Mouse (Mus musculus) embryonic stem cell, embryonic (primary cell): ENCODE measurements around the gene Clptm1.

Experiments
- CTCF ChIA-PET, 4 experiments: fragments of 300-600 bp in 2 of 4; fragments of 350-600 bp in 2 of 4; sonication (Branson Sonifier 250); formaldehyde crosslinking; loops; one replicate each; lab custom pipeline; 2022; ENCODE audit warnings: inconsistent platforms in 2 of 4; lab: Charles Lee
- POLR2A ChIA-PET, 4 experiments: fragments of 300-600 bp in 2 of 4; fragments of 350-600 bp in 2 of 4; sonication (Branson Sonifier 250); formaldehyde crosslinking; loops; one replicate each; lab custom pipeline; 2022; ENCODE audit warnings: antibody characterized with exemption in 4 of 4, inconsistent platforms in 1 of 4; lab: Charles Lee

Clptm1 gene

DNA sequence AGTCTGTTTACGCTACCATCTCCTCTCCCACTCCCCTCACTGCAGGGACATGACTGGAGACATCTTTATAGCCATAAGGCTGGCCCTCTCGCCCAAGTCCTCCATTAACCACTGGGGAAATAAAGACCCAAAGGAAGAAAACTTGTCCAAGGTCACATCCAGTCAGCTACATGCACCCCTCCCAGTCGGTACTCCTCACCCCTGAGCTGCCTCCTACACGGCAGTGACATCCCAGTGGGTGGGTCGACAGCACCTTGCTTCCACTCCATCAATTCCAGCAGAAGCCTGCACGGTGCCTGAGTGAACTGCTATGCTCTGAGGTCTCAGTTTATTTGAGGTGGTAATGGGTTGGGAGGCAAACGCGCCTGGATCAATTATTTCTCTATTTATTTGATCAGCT, 893 bp downstream of the Clptm1 start:
- ChIA-PET POLR2A (interaction anchor here in 3 of 4 experiments (0.7 to 10.9 kb wide), 32 partner anchors 9 to 259 kb away, joined by 3 to 314 read pairs (median 4); partner anchors contain the start of genes Apoe (in 3 of the 3), Tomm40 (in 3 of the 3), Apoc1 (in 2 of the 3) and Relb (in 2 of the 3)), CTCF (interaction anchor here in 2 of 4 experiments (0.9 to 2.9 kb wide), 7 partner anchors 36 to 184 kb away, joined by 3 to 13 read pairs (median 8); partner anchors contain the start of genes Apoe (in 1 of the 2), Nectin2 (in 1 of the 2) and Tomm40 (in 1 of the 2))

DNA sequence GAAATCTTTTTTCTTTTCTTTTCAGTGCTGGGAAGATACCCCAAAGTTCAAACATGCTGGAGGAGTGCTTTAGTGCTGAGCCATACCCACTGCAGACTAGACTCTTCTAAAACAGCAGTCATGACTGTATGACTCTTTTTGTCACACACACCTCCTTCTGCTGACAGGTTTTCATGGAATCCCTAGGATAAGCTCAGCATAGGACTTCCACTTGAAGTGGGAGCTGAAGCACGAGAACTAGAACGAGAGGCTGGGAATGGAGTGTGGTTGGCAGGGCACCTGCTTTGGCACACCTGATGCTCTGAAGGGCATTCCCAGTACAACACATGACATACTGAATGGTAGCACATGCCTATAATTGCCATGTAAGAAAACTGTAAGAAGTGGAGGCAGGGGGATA, 12.2 kb downstream of the Clptm1 start:
- ChIA-PET POLR2A (interaction anchor here in 2 of 4 experiments (1.6 to 3.3 kb wide), 2 partner anchors 10 to 13 kb away, joined by 3 to 8 read pairs; no protein-coding TSS in a partner anchor), CTCF (interaction anchor here in 2 of 4 experiments (0.6 kb wide), 2 partner anchors 48 to 132 kb away, joined by 3 to 4 read pairs; no protein-coding TSS in a partner anchor)

DNA sequence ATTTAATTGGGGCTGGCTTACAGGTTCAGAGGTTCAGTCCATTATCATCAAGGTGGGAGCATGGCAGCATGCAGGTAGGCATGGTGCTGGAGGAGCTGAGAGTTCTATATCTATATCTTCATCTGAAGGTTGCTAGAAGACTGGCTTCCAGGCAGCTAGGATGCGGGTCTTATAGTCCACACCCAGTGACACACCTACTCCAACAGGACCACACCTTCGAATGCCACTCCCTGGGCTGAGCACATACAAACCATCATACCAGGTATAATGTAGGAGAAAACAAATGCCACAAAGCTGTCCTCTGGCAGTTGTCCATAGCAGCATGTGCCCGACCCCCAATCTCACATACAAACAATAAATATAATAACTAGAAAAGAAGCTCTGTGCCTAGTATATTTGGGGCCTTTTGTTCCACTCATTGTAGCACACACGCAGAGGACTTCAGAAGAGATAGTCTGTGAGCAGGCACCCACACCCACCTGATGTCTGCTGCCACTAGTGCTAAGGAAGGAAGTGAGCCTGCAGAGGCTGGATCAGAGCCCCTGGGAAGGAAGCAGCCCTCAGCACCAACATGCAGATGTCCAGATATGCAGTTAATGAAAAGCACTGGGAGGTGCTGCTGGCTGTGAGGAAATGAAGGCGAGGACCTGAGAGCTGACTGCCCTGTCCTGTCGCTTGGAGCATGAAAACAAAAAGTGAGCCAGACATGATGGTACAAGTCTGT, 13.6 kb downstream of the Clptm1 start:
- POLR2A ChIA-PET = interaction anchor here in 2 of 4 experiments (1.2 to 3.3 kb wide), 5 partner anchors 8 to 23 kb away, joined by 3 to 8 read pairs (median 6); no protein-coding TSS in a partner anchor
- CTCF ChIA-PET = interaction anchor here in 3 of 4 experiments (0.5 to 2.0 kb wide), 4 partner anchors 17 to 252 kb away, joined by 3 to 7 read pairs (median 4); no protein-coding TSS in a partner anchor

DNA sequence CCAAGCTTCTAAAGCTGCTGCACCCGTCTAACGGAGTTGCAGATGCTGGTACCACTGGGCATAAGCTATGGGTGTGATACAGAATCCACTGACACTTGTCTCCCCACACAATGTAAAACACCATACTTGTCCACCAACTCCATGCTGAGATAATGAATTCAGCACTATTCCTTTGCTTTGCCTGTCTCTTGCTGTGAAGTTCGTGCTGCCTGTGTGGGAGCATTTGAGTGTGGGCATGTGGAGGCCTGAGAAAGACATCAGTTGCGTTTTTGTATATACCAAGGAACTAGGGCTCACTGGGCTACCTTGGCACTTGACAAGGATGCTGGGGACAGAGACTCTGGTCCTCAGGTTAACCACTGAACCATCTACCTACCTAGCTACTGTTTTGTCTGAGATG, 23.6 kb downstream of the Clptm1 start:
- ChIA-PET CTCF (interaction anchor here in 3 of 4 experiments (1.0 to 1.5 kb wide), 3 partner anchors 16 to 52 kb away, joined by 3 to 4 read pairs (median 3); no protein-coding TSS in a partner anchor), POLR2A (interaction anchor here in 3 of 4 experiments (0.6 to 5.1 kb wide), 13 partner anchors 10 to 110 kb away, joined by 3 to 29 read pairs (median 5); partner anchors contain the start of genes Clptm1 (in 2 of the 3), Apoe (in 1 of the 3) and Relb (in 1 of the 3))

DNA sequence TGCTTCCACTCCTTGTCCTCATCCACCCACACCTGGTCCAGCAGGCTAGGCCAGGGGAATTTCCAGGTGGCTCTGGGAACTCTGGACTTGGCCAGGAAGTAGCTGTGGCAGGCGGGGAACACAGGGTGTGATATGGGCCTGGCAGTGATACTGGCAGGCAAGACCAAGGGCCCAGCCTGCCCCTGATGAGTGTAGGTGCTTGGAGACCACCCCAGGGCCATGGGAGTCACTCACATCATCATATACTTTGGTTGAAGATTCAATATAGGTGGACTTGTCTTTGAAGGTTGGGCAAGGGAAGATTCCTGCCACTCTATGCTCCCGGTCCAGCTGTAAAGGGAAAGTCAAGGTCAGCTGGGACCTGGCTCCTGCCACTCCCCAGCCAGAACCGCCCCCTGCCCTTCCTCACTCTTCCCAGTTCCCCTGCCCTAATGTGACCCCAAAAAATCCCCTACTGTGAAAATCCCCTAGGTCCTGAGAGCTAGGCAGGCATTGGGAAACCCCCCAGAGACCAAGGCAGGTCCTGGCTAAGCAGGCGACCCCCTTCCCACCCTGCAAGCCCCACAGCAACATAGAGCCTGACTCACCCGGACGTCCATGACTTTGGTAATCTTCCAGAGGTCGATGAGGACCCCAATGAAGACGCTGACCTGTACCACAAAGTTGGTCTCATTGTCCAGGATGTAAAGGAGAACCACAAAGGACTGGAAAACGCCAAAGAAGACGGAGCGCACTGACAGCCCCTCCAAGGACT, 29.6 kb downstream of the Clptm1 start:
- CTCF ChIA-PET = interaction anchor here in 1 of 4 experiments (0.9 kb wide), 1 partner anchor 45 kb away, joined by 3 read pairs; no protein-coding TSS in a partner anchor
- POLR2A ChIA-PET = interaction anchor here in 3 of 4 experiments (1.1 to 1.9 kb wide), 8 partner anchors 10 to 30 kb away, joined by 3 to 6 read pairs (median 4); partner anchors contain the start of gene Clptm1 (in 1 of the 3)

DNA sequence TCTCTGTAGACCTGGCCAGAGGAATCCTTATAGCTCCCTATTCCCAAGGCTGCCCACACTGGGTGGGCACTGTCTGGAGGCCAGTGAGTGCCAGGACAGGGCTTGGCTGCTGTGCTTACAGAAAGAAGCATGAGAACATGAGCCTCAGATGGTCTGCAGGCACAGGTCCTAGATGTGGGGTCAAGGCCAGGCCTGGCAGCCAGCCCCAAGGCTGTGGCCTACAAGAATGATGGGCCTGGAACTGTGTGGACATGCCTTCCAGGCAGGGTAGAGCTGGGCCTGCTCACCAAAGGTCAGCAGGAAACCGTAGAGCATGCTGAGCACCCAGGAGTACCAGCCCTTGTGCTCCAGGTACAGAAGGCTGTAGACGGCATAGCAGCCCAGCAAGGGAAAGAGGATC, 30.2 kb downstream of the Clptm1 start:
- CTCF ChIA-PET = no interaction called here

DNA sequence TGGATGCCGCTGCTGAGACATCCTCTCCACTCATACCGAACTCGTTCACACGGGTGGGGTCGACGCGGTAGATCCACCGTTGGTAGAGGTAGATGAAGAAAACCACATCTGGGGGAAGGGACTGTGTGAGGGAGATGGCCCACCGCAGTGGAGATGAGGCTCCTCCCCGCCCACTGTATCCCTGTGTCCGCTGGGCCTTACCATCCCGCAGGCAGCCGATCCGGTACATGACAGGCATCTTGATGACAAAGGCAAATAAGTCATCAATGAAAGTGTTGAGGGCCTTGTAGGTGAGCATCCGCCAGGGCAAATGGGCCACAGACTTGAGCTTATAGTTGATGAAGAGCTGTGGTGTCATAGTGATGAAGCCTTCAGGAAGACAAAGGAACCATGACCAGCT, 31.0 kb downstream of the Clptm1 start:
- ChIA-PET CTCF (interaction anchor here in 1 of 4 experiments (0.9 kb wide), 1 partner anchor 35 kb away, joined by 3 read pairs; no protein-coding TSS in a partner anchor), POLR2A (interaction anchor here in 2 of 4 experiments (0.5 to 1.9 kb wide), 7 partner anchors 9 to 45 kb away, joined by 3 to 6 read pairs (median 4); no protein-coding TSS in a partner anchor)

More for the DNA sequence above, 30.2 kb downstream of the Clptm1 start:
- POLR2A ChIA-PET = interaction anchor here in 2 of 4 experiments (0.6 to 1.9 kb wide), 9 partner anchors 8 to 45 kb away, joined by 3 to 6 read pairs (median 4); partner anchors contain the start of gene Clptm1 (in 1 of the 2)

DNA sequence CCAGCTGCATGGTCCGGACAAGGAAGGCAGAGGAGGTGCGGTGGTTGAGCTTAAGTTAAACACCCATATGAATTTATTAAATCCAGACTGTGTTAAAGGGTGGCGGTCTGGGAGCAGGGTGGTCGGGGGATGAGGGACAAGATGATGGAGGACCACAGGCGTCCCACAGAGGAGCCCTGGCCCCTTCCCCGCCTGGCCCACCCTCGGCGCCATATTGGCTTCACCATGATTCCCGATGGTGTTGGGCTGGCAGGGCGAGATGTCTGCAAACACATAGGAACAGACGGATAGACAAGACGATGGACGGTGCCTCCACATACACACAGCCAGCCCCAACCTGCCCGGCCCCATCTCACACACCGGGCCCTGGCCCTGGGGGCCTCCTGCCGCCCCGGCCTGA, 31.6 kb downstream of the Clptm1 start:
- CTCF ChIA-PET = interaction anchor here in 1 of 4 experiments (0.7 kb wide), 1 partner anchor 36 kb away, joined by 3 read pairs; no protein-coding TSS in a partner anchor
- POLR2A ChIA-PET = interaction anchor here in 2 of 4 experiments (0.6 to 1.9 kb wide), 3 partner anchors 9 to 164 kb away, joined by 3 to 5 read pairs (median 3); no protein-coding TSS in a partner anchor

DNA sequence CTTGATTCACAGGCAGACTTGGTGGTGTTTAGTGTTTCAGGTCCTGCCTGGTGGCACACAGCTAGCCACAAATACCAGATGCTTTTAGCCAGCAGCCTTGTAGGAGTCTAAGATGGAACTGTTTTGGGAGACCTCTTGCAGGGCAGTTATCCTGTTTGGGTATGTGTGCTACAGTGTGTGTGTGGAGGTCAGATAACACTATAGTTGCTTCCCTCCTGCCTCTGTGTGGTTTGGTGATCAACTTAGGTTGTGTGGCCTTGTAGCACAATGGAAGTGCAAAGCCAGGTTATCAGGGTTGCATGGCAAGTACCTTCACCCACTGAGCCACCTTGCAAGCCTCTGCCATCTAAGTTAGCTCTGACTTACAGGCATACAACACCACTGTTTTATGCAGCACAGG, 32.1 kb downstream of the Clptm1 start:
- POLR2A ChIA-PET = interaction anchor here in 1 of 4 experiments (0.6 kb wide), 2 partner anchors 16 to 164 kb away, joined by 3 read pairs; no protein-coding TSS in a partner anchor

DNA sequence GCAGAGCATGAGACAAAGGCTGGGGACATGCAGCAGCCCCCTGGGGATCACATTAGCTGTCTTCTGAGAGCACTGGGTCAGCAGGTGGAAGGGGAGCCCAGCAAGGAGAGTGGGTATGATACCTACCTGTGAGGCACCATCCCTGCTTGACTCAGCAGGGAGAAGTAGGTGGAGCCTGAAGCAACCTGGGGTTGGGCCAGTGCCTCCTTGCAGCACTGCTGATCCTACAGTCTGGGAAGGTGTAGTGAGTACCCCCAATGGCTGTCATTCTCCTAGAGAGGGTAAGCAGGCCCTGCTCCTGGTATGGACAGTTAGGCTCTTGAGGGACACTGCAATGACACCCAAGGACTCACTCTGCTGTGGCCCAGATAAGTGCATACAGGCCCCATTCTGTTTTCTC, 32.6 kb downstream of the Clptm1 start:
- CTCF ChIA-PET = no interaction called here
- POLR2A ChIA-PET = interaction anchor here in 2 of 4 experiments (0.6 to 1.3 kb wide), 3 partner anchors 9 to 31 kb away, joined by 3 to 5 read pairs (median 3); no protein-coding TSS in a partner anchor

More for the DNA sequence above, 32.1 kb downstream of the Clptm1 start:
- CTCF ChIA-PET = interaction anchor here in 1 of 4 experiments (0.7 kb wide), 1 partner anchor 36 kb away, joined by 3 read pairs; no protein-coding TSS in a partner anchor

DNA sequence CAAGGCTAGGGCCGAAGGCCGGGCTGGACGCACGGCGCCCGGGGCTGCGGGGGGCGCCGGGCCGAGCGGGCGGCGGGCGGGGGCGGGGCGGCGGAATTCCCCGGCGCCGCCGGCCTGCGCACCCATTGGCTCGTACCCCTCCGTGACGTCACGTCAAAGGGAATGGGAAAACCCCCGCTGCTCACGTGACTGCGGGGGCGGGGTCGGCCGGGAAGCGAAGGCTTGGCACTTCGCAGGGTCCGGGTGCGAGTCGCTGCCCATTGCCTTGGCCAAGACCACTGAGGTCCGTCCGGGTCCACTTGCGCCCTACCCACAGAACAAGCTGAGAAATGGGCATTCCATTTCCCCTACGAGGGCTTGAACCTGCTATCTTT, 35.5 kb downstream of the Clptm1 start, which contains the start of gene Relb:
Relb (minus strand) TSS at position 78 of the 374 bp plus-strand sequence.
- POLR2A ChIA-PET = interaction anchor here in 3 of 4 experiments (0.6 to 6.3 kb wide), 47 partner anchors 8 to 706 kb away, joined by 3 to 42 read pairs (median 4); partner anchors contain the start of genes Apoe (in 2 of the 3), Clptm1 (in 2 of the 3), Tomm40 (in 2 of the 3) and Clasrp (in 1 of the 3)

DNA sequence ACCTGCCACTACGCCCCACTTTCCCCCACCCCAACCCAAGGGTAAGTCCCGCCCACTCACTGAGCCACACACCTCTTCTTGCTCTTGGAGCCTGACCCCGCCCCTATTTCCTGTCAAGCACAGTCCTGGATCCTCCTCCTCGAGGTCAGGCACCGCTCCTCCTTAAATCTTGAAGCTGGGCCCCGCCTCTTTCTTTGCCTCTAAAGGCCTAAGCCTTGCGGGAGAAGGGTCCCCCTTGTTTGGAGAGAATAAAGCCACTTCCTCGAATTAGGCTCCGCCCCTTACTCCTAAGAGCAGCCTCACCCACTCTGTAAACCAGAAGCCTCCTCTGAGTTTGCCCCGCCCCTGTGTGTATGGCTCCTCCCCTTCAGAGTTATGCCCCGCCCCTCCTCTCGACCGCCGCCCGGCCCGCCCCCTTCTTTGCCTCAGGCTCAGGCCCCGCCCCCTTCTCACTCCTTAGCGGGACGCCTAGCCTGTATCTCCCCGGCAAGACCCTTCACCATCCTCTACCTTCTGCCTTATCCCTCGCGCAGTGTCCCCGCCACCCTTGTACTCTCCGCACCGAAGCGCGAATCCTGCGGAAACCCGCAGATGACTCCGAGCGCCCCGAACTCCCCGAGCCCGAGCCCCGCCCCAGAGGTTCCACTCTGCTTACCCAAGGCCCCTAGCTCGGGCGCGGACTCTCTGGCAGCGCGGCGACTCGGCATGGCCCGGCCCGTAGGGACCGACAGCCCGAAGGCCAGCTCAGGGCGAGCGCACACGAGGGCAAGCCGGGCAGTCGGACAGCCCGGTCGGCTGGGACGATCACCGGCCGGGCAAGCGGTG, 36.1 kb downstream of the Clptm1 start:
- CTCF ChIA-PET = interaction anchor here in 3 of 4 experiments (0.5 to 2.2 kb wide), 27 partner anchors 8 to 606 kb away, joined by 3 to 19 read pairs (median 3); partner anchors contain the start of genes Cblc (in 1 of the 3) and Clptm1 (in 1 of the 3)
- POLR2A ChIA-PET = interaction anchor here in 3 of 4 experiments (0.5 to 6.3 kb wide), 88 partner anchors 9 to 705 kb away, joined by 3 to 42 read pairs (median 4); partner anchors contain the start of genes Apoe (in 2 of the 3), Clptm1 (in 2 of the 3), Tomm40 (in 2 of the 3) and Apoc1 (in 1 of the 3)

More for the DNA sequence above, 35.5 kb downstream of the Clptm1 start, which contains the start of gene Relb:
- CTCF ChIA-PET = interaction anchor here in 3 of 4 experiments (0.9 to 2.2 kb wide), 9 partner anchors 10 to 72 kb away, joined by 3 to 19 read pairs (median 3); no protein-coding TSS in a partner anchor

DNA sequence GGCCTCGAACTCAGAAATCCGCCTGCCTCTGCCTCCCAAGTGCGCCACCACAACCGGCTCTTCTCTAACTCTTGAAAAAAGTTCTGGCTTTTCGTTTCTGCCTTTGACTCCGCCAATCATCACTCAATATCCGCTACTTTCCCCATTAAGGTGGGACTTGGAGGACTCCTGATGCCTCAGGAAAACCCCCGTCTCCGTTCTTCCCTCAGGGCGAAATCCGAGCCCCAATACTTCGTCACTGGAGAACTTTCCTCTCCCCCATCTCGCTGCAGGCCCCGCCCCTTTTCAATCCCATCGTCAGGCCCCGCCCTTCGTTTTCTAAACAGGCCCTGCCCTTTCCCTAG, 36.7 kb downstream of the Clptm1 start:
- CTCF ChIA-PET = interaction anchor here in 3 of 4 experiments (0.6 to 2.2 kb wide), 17 partner anchors 9 to 605 kb away, joined by 3 to 19 read pairs (median 4); partner anchors contain the start of gene Cblc (in 1 of the 3)
- POLR2A ChIA-PET = interaction anchor here in 3 of 4 experiments (0.6 to 6.3 kb wide), 66 partner anchors 9 to 534 kb away, joined by 3 to 42 read pairs (median 4); partner anchors contain the start of genes Apoc1 (in 2 of the 3), Apoe (in 2 of the 3), Bcam (in 1 of the 3) and Bloc1s3 (in 1 of the 3)

DNA sequence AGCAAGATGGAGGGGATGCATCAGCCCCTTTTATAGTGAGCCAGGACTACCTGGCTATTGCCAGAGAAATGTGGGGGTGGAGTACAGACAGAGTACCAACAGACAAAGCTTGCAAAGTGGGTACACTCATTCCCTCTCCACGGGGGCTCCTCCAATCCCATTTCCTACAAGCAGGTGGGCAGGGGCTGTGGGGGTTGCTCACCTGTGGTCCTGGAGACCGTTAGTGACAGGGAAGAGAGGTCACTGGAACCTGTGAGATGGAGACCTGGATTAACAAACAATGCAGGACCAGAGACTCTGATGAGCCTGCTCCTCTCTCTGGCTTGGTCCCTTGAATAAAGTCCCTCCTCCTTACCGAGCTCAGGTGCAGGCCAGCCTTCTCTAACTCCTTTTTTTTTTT, 37.1 kb downstream of the Clptm1 start:
- POLR2A ChIA-PET = interaction anchor here (0.6 to 6.3 kb wide), 30 partner anchors 8 to 470 kb away, joined by 3 to 42 read pairs (median 5); partner anchors contain the start of genes Apoc1 (in 2 of the 4), Apoe (in 2 of the 4), Bloc1s3 (in 1 of the 4) and Tomm40 (in 1 of the 4)

DNA sequence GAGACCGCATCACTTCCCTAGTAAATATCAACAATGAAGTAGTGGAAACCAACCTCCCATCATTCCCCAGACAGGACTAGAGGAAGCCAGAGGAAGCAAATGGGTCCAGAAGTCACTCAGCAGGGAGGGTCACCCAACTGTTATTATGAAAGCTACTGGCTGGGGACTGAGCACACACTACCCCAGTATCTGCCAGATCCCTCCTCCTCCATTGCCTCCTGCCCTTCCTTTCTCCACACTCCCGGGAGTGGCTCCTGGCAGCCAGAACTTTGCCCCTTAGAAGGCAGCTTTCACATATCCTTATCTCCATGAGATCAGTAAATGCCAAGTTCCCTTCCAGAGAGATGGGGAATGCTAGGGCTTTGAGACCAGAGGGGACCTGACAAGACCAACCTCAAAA, 41.4 kb downstream of the Clptm1 start:
- POLR2A ChIA-PET = interaction anchor here (0.5 to 3.3 kb wide), 16 partner anchors 8 to 118 kb away, joined by 3 to 16 read pairs (median 4); partner anchors contain the start of genes Clptm1 (in 2 of the 4), Apoe (in 1 of the 4) and Clasrp (in 1 of the 4)
- CTCF ChIA-PET = interaction anchor here in 3 of 4 experiments (0.9 to 1.9 kb wide), 4 partner anchors 13 to 46 kb away, joined by 3 to 5 read pairs (median 3); partner anchors contain the start of gene Clasrp (in 1 of the 3)

More for the DNA sequence above, 37.1 kb downstream of the Clptm1 start:
- CTCF ChIA-PET = interaction anchor here in 3 of 4 experiments (0.6 to 2.2 kb wide), 6 partner anchors 9 to 113 kb away, joined by 3 to 19 read pairs (median 4); no protein-coding TSS in a partner anchor
